Mouse (Mus musculus) forebrain, embryonic 16.5 days (tissue): ENCODE data around the gene Rrp1b. TPM values are rescaled to one million over a fixed set of nuclear protein-coding genes. Genes with fewer than 3 reads are reported as not detected.
A peak's percentile ranks its signal among the peaks of the same experiment; 100 is the strongest.

Experiments used
- ATAC-seq: fragments of 200-750 bp; cut with Nextera tagmentation; 2 replicates; pipeline ENCODE4 v1.8.0; 2017; ENCODE audit warnings: mild to moderate bottlenecking, moderate library complexity
- H3K27ac ChIP-seq: fragments of 300-500 bp; sonication (generic); 2 replicates; pipeline ENCODE4 v1.5.1; 2014; ENCODE audit warnings: low read length, control low read depth
- H3K27me3 ChIP-seq: fragments of 300-500 bp; sonication (generic); replicated peaks from 2 replicates; pipeline ENCODE4 v1.6.1; 2014; ENCODE audit warnings: low read length; ENCODE audit not compliant: control insufficient read depth, insufficient read depth
- H3K36me3 ChIP-seq: fragments of 300-500 bp; sonication (generic); 2 replicates; pipeline ENCODE4 v1.6.1; 2014; ENCODE audit not compliant: control insufficient read depth, insufficient read depth
- H3K4me1 ChIP-seq: fragments of 300-500 bp; sonication (generic); replicated peaks from 2 replicates; pipeline ENCODE4 v1.6.1; 2014; ENCODE audit warnings: low read length; ENCODE audit not compliant: control insufficient read depth, insufficient read depth
- H3K4me2 ChIP-seq: fragments of 300-500 bp; sonication (generic); 2 replicates; pipeline ENCODE4 v1.6.1; 2014; ENCODE audit warnings: mild to moderate bottlenecking, low read length, control low read depth
- H3K4me3 ChIP-seq: fragments of 300-500 bp; sonication (generic); replicated peaks from 2 replicates; pipeline ENCODE4 v1.5.1; 2014; ENCODE audit warnings: mild to moderate bottlenecking, low read length, control low read depth
- H3K9ac ChIP-seq: fragments of 300-500 bp; sonication (generic); replicated peaks from 2 replicates; pipeline ENCODE4 v1.6.1; 2014; ENCODE audit warnings: low read depth, low read length, control low read depth
- H3K9me3 ChIP-seq: fragments of 300-500 bp; sonication (generic); 2 replicates; pipeline ENCODE4 v1.6.1; 2016; ENCODE audit warnings: low read length; ENCODE audit not compliant: control insufficient read depth
- WGBS: fragments of 180-500 bp; shearing (Covaris S2); extraction: QIAGEN DNeasy Blood & Tissue Kit; methylation state at CpG from one replicate; pipeline ENCODE4 v1.1.7; 2014; 5-methylcytosine and 5-hydroxymethylcytosine counted together
- polyA plus RNA-seq: library from polyadenylated mRNA; unstranded; fragments of >200 nt; fragmentation: Nextera tagmentation; extraction: Ambion mirVana; gene quantifications from 2 replicates; pipeline ENCODE4 v1.2.1, GENCODE M21; 2015

Rrp1b gene
- polyA plus RNA-seq, 1 experiment from 2014 or later, result 42.7 TPM

DNA sequence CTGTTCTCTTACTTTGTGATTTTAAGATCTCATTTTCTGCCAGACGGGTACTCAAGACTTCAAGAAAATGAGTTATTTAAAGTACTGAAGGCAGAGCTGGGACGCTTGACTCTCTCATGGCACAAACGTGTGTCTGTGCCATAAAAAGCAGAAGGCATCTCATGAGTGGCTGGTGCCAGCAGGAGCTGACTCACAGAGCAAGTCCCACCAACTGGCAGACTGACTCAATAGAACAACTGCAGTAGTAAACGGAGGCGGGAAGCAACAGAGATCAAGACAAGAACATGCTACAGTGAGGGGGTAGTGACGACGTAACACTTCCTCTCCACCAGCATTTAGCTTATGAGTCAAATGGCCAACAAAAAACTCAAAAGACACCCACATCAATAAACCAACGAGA, 12.8 kb upstream of the Rrp1b start:
- no peaks in the 10 kb centered on the region for H3K9me3 ChIP-seq
- ATAC-seq, result peak; percentile 66
- no peak overlapping the region for H3K27ac ChIP-seq
- no peak overlapping the region for H3K4me2 ChIP-seq
- H3K36me3 ChIP-seq, result no peaks in the 10 kb centered on the region
- no peak overlapping the region for H3K9ac ChIP-seq
- no peaks in the 10 kb centered on the region for H3K27me3 ChIP-seq
- 60% methylated on average over 8 of the region's 8 CpGs for WGBS
- 0 out of 2 replicates have a peak, but pooled peaks cover 2% of the 10 kb centered on the region for H3K4me1 ChIP-seq
- H3K4me3 ChIP-seq, result no peak overlapping the region

DNA sequence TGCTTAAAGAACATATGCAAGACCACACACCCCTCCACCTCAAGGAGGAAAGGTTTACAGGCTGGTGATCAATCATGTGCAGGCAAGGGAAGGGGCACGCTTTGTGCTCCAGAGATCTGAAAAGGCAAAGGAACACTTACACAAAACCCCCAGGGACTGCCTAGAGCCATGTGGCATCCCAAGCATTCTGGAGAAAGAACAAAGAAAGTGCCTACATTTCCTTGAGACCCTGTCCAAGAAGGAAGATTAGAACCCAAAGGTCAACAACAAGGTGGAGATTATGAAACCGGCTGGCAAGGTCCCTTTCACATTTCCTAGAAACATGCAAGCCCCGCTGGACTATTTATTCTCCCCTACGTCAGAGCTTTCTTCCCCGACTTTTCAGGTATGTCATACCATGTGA, 11.2 kb upstream of the Rrp1b start:
- WGBS, result 82% methylated on average over 5 of the region's 5 CpGs
- Histone ChIP-seq H3K9me3 (no peaks in the 10 kb centered on the region), H3K4me3 (no peak overlapping the region), H3K27me3 (no peaks in the 10 kb centered on the region), H3K4me1 (0 out of 2 replicates have a peak, but pooled peaks cover 2% of the 10 kb centered on the region), H3K27ac (0 out of 2 replicates have a peak overlapping the region, but pooled peaks have one; percentile 35), H3K4me2 (no peak overlapping the region), H3K9ac (no peak overlapping the region), H3K36me3 (no peaks in the 10 kb centered on the region)
- ATAC-seq, result no peak

DNA sequence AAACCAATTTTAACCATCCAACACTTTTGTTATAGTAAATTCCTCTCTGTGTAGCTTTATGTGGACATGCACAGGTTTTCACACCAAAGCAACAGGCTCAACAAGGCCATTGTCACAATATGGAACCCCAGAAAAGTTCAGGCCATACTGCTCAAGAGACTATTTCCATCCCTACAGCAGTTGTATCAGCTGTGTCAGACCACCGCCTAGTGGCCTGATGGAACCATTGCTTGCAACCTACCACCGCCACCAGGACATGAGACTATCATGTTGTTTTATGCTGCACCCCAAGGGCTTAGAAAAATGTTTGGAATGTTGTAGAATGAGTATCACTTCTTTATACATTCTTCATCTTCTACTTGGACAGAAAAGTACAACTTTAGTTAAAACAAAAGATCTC, 10.5 kb upstream of the Rrp1b start:
- H3K27ac ChIP-seq, result no peak overlapping the region
- H3K4me1 ChIP-seq, result 0 out of 2 replicates have a peak, but pooled peaks cover 2% of the 10 kb centered on the region
- H3K4me3 ChIP-seq, result no peak overlapping the region
- 15% methylated on average over 2 of the region's 2 CpGs for WGBS
- no peaks in the 10 kb centered on the region for H3K9me3 ChIP-seq
- no peak overlapping the region for H3K9ac ChIP-seq
- H3K4me2 ChIP-seq, result no peak overlapping the region
- no peaks in the 10 kb centered on the region for H3K36me3 ChIP-seq
- H3K27me3 ChIP-seq, result no peaks in the 10 kb centered on the region
- peak; percentile 72 for ATAC-seq

DNA sequence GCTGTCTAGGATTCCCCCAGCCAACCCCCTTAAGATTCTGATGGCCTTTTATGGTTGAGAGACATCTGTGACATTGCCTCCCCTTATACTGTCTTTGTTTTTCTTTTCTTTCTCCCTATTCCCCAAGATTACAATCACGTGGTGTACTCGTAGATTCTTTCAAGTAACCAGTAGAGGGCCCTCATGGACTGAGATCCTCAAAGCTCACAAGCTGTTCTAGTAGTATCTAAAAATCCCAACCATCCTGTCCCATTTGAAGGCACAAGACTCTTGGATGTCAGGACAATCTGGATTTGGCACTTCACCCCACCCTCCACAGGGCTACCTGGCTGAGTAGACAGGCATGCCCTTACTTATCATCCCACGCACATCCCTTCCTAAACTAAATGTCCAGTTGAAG, 8.2 kb upstream of the Rrp1b start:
- no peak overlapping the region for H3K9ac ChIP-seq
- no peaks in the 10 kb centered on the region for H3K36me3 ChIP-seq
- 29% methylated on average over 3 of the region's 3 CpGs for whole genome bisulfite sequencing
- ATAC-seq, result peak; percentile 32
- H3K9me3 ChIP-seq, result no peaks in the 10 kb centered on the region
- H3K4me2 ChIP-seq, result no peak overlapping the region
- H3K4me3 ChIP-seq, result no peak overlapping the region
- H3K27me3 ChIP-seq, result no peaks in the 10 kb centered on the region
- H3K27ac ChIP-seq, result no peak overlapping the region
- 0 out of 2 replicates have a peak, but pooled peaks cover 2% of the 10 kb centered on the region for H3K4me1 ChIP-seq

DNA sequence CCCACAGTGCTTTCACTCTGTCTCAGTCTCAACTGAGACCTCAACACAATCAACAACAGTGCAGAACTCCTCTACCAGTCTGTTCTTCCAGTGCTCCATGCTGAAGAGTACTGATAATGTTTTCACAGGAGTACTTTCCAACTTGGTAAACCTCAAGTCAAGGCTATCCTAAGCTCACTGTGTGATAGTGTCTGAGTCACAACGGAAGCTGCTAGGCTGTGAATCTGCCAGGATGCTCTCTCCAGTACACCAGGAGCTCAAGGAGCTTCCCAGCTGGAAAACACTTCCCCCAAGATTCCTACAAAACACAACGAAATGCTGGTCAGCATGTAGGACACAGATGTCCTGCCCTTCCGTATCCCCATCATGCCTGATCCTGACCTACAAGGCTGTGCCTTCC, 7.6 kb upstream of the Rrp1b start:
- no peak for ATAC-seq
- H3K4me3 ChIP-seq, result no peak overlapping the region
- no peaks in the 10 kb centered on the region for H3K9me3 ChIP-seq
- H3K27me3 ChIP-seq, result no peaks in the 10 kb centered on the region
- no peak overlapping the region for H3K4me2 ChIP-seq
- no peaks in the 10 kb centered on the region for H3K36me3 ChIP-seq
- 0 out of 2 replicates have a peak, but pooled peaks cover 2% of the 10 kb centered on the region for H3K4me1 ChIP-seq
- 82% methylated on average over 3 of the region's 3 CpGs for WGBS
- no peak overlapping the region for H3K9ac ChIP-seq
- H3K27ac ChIP-seq, result no peak overlapping the region

DNA sequence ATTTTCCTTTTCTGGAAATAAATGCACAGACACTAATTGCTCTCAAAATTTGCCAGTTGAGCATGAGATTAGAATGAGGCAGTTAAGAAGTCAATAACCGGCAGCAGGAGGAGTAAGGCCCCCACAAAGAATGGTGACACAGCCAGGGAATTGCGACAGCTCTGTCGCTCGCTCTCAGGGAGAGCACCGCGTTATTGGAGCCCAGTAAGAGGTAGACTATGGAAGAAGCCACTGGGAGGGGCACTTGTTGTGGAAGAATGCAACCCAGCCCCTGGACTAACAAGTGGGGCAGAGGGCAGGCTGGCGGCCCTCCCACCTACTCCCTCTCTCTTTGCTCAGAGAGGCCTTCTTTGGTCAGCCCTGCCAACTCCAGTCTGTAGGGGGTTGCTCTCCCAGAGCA, 4.2 kb upstream of the Rrp1b start:
- no peak for ATAC-seq
- Histone ChIP-seq H3K9me3 (no peaks in the 10 kb centered on the region), H3K4me2 (no peak overlapping the region), H3K4me3 (no peak overlapping the region), H3K9ac (no peak overlapping the region), H3K27me3 (no peaks in the 10 kb centered on the region), H3K4me1 (peaks cover 8% of the 10 kb centered on the region), H3K36me3 (no peaks in the 10 kb centered on the region), H3K27ac (no peak overlapping the region)
- 37% methylated on average over 7 of the region's 7 CpGs for WGBS

DNA sequence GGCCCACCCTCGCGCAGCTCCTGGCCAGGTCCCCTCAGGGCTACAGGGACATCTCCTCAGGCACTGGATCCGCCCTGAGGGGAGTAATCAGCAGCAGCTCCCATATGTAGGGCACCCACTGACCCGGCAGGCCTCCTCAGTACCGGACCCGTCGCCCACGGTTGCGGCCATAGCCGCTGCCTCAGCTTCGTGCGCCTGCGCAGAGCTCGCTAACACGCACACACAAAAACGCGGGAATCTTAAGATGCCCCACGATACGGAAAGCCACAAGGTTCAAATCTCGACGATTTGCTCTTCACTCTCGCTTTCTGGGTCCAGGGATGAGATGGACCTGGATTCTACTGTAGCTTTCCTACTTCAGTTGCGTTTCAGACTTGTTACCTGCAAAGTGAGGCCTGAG, 1.6 kb upstream of the Rrp1b start:
- H3K4me1 ChIP-seq, result peaks cover 26% of the 10 kb centered on the region
- no peak overlapping the region for H3K4me2 ChIP-seq
- no peak overlapping the region for H3K9ac ChIP-seq
- no peak overlapping the region for H3K4me3 ChIP-seq
- no peaks in the 10 kb centered on the region for H3K27me3 ChIP-seq
- no peaks in the 10 kb centered on the region for H3K36me3 ChIP-seq
- 87% methylated on average over 23 of the region's 23 CpGs for WGBS
- no peak for ATAC-seq
- H3K9me3 ChIP-seq, result no peaks in the 10 kb centered on the region
- no peak overlapping the region for H3K27ac ChIP-seq

DNA sequence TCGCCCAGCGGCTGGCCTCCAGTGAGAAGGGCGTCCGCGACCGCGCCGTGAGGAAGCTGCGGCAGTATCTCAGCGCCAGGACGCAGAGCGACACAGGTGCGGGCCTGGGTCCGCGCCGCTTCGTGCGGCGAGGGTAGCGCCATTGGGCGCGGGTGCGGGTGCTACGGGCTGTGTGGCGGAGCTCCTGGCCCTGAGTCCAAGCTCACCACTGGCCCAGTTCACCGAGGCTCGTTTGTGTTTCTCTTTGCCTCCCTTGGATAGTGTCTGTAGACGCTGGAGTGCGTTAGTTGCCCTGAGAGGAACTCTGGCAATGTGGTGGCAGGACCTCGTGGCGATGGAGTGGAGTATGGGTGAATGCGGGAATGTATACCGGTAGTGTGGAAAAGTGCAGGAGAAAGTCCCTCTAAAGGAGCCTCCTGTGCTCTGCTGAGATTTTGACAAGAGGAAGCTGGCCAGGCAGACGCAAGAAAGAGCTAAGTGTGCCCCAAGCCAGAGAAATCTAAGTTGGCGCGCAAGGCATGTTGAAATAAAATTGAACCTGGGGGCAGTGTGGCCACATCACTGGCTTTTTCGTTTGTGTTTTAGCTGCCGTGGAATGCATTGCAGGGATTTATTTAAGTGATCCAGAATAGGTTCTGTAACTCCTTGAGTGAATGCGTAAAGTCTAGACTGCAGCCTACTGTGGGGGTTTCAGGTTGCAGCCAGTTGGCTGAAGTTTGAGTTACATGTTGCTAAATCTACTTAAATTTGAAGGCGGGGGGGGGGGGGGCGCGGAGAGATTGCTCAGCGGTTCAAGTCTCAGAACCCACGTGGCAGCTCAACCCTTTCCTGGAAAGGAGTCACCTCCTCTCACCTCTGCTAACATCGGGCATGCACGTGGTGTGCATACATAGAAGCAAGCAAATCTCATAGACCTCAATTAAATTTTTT, 874 bp downstream of the Rrp1b start:
- peak; percentile 71 for ATAC-seq
- Histone ChIP-seq H3K9me3 (no peaks in the 10 kb centered on the region), H3K4me1 (peaks cover 26% of the 10 kb centered on the region), H3K4me2 (peak overlapping the region; percentile 99), H3K9ac (peak overlapping the region; percentile 83), H3K36me3 (no peaks in the 10 kb centered on the region), H3K4me3 (peak overlapping the region; percentile 83), H3K27ac (peak overlapping the region; percentile 83), H3K27me3 (no peaks in the 10 kb centered on the region)
- under 1% methylated on average over 46 of the region's 46 CpGs for WGBS

DNA sequence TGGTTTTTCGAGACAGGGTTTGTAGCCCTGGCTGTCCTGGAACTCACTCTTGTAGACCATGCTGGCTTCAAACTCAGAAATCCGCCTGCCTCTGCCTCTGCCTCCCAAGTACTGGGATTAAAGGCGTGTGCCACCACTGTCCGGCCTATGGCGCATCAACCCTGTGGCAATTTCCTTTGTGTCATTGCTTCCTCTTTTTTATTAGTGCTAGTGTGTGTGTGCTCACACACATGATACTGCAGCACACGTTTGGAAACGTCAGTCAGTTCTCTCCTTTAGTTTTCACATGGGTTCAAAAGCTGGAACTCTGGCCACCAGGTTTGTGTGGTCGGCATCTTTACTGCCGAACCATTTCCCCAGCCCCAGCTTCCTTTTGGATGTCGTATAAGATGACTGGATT, 4.4 kb downstream of the Rrp1b start:
- Histone ChIP-seq H3K4me1 (peaks cover 26% of the 10 kb centered on the region), H3K9ac (no peak overlapping the region), H3K4me2 (no peak overlapping the region), H3K27ac (no peak overlapping the region), H3K36me3 (no peaks in the 10 kb centered on the region), H3K4me3 (no peak overlapping the region), H3K27me3 (no peaks in the 10 kb centered on the region), H3K9me3 (no peaks in the 10 kb centered on the region)
- WGBS, result 87% methylated on average over 10 of the region's 10 CpGs
- no peak for ATAC-seq
